Mouse (Mus musculus): ENCODE measurements at regions not wholly inside any gene's neighbourhood (a gene's known extent, or its start where the extent isn't known, plus 50 kb on each side); places are given as distances from the start of the nearest gene placed in this dataset.

GRCm38 (mm10) chr5:106276186-106276585 is 181.8 kb downstream of the Barhl2 start:
- 12% methylated on average over 2 of the region's 2 CpGs for WGBS
- H3K4me1 ChIP-seq (ENCODE audit: control insufficient read depth, insufficient read depth, low read length): peaks cover 4% of the 10 kb centered on the region; the same call in 1 of the 2 replicates
- DNase-seq (ENCODE audit: low spot score, missing footprints): peak; percentile 85
- no peak overlapping the region for H3K27ac ChIP-seq (ENCODE audit: low read depth, low read length)
- no peak overlapping the region for H3K9ac ChIP-seq (ENCODE audit: low read length)
- H3K9me3 ChIP-seq (ENCODE audit: control insufficient read depth, low read length): no peaks in the 10 kb centered on the region; the same call in 1 of the 2 replicates
- no peak overlapping the region for H3K4me2 ChIP-seq
- no peak overlapping the region for H3K4me3 ChIP-seq (ENCODE audit: low read depth, low read length)
- ATAC-seq (ENCODE audit: low FRiP score): no peak
- H3K27me3 ChIP-seq (ENCODE audit: control insufficient read depth, insufficient read depth, low read length): no peaks in the 10 kb centered on the region
- H3K36me3 ChIP-seq (ENCODE audit: control insufficient read depth, insufficient read depth, low read length): no peaks in the 10 kb centered on the region

- 30% methylated on average over 10 of the region's 10 CpGs for WGBS
Measured at GRCm38 (mm10) chr5:106274617-106275016, 183.3 kb downstream of the Barhl2 start.

GRCm38 (mm10) chr5:106264536-106264935 is 193.4 kb downstream of the Barhl2 start:
- no peak overlapping the region for H3K4me3 ChIP-seq (ENCODE audit: low read depth, low read length)
- no peaks in the 10 kb centered on the region for H3K27me3 ChIP-seq (ENCODE audit: control insufficient read depth, insufficient read depth, low read length)
- no peak overlapping the region for H3K4me2 ChIP-seq
- no peak overlapping the region for H3K27ac ChIP-seq (ENCODE audit: low read depth, low read length)
- no peak overlapping the region for H3K9ac ChIP-seq (ENCODE audit: low read length)
- H3K9me3 ChIP-seq (ENCODE audit: control insufficient read depth, low read length): no peaks in the 10 kb centered on the region
- WGBS: 80% methylated on average over 2 of the region's 2 CpGs
- ATAC-seq (ENCODE audit: low FRiP score) (no peak), DNase-seq (ENCODE audit: low spot score, missing footprints) (peak; percentile 71)
- H3K36me3 ChIP-seq (ENCODE audit: control insufficient read depth, insufficient read depth, low read length): no peaks in the 10 kb centered on the region
- no peaks in the 10 kb centered on the region for H3K4me1 ChIP-seq (ENCODE audit: control insufficient read depth, insufficient read depth, low read length)

More at GRCm38 (mm10) chr5:106274617-106275016, 183.3 kb downstream of the Barhl2 start:
- no peak overlapping the region for H3K9ac ChIP-seq (ENCODE audit: low read length)
- H3K4me1 ChIP-seq (ENCODE audit: control insufficient read depth, insufficient read depth, low read length): peaks cover 4% of the 10 kb centered on the region; the same call in 1 of the 2 replicates
- no peak overlapping the region for H3K27ac ChIP-seq (ENCODE audit: low read depth, low read length)
- H3K9me3 ChIP-seq (ENCODE audit: control insufficient read depth, low read length): no peaks in the 10 kb centered on the region
- no peaks in the 10 kb centered on the region for H3K27me3 ChIP-seq (ENCODE audit: control insufficient read depth, insufficient read depth, low read length)
- no peaks in the 10 kb centered on the region for H3K36me3 ChIP-seq (ENCODE audit: control insufficient read depth, insufficient read depth, low read length)
- peak overlapping the region; percentile 7; the same call in 1 of the 2 replicates for H3K4me2 ChIP-seq
- H3K4me3 ChIP-seq (ENCODE audit: low read depth, low read length): no peak overlapping the region
- DNase-seq (ENCODE audit: low spot score, missing footprints) (peak; percentile 88), ATAC-seq (ENCODE audit: low FRiP score) (0 out of 2 replicates have a peak, but pooled peaks have one; percentile 27)

GRCm38 (mm10) chr5:106257179-106257578 is 200.8 kb downstream of the Barhl2 start:
- DNase-seq (ENCODE audit: low spot score, missing footprints) (peak; percentile 64), ATAC-seq (ENCODE audit: low FRiP score) (no peak)
- WGBS: 85% methylated on average over 1 of the region's 1 CpGs
- no peak overlapping the region for H3K27ac ChIP-seq (ENCODE audit: low read depth, low read length)
- no peak overlapping the region for H3K4me3 ChIP-seq (ENCODE audit: low read depth, low read length)
- H3K9ac ChIP-seq (ENCODE audit: low read length): no peak overlapping the region
- no peaks in the 10 kb centered on the region for H3K9me3 ChIP-seq (ENCODE audit: control insufficient read depth, low read length)
- no peaks in the 10 kb centered on the region for H3K27me3 ChIP-seq (ENCODE audit: control insufficient read depth, insufficient read depth, low read length)
- no peak overlapping the region for H3K4me2 ChIP-seq
- H3K36me3 ChIP-seq (ENCODE audit: control insufficient read depth, insufficient read depth, low read length): no peaks in the 10 kb centered on the region
- no peaks in the 10 kb centered on the region for H3K4me1 ChIP-seq (ENCODE audit: control insufficient read depth, insufficient read depth, low read length)

- ATAC-seq (ENCODE audit: low FRiP score): no peak
- no peak for DNase-seq (ENCODE audit: low spot score, missing footprints)
- H3K27ac ChIP-seq (ENCODE audit: low read depth, low read length): no peak overlapping the region
- no peaks in the 10 kb centered on the region for H3K27me3 ChIP-seq (ENCODE audit: control insufficient read depth, insufficient read depth, low read length)
- H3K4me1 ChIP-seq (ENCODE audit: control insufficient read depth, insufficient read depth, low read length): no peaks in the 10 kb centered on the region
- no peaks in the 10 kb centered on the region for H3K9me3 ChIP-seq (ENCODE audit: control insufficient read depth, low read length)
- 73% methylated on average over 3 of the region's 3 CpGs for WGBS
- no peak overlapping the region for H3K9ac ChIP-seq (ENCODE audit: low read length)
- H3K4me3 ChIP-seq (ENCODE audit: low read depth, low read length): no peak overlapping the region
- H3K36me3 ChIP-seq (ENCODE audit: control insufficient read depth, insufficient read depth, low read length): no peaks in the 10 kb centered on the region
- H3K4me2 ChIP-seq: no peak overlapping the region
Measured at GRCm38 (mm10) chr5:106229154-106229553, 228.8 kb downstream of the Barhl2 start.

- no peak for ATAC-seq (ENCODE audit: low FRiP score)
- no peaks in the 10 kb centered on the region for H3K36me3 ChIP-seq (ENCODE audit: control insufficient read depth, insufficient read depth, low read length)
Measured at GRCm38 (mm10) chr5:106224141-106224540, 233.8 kb downstream of the Barhl2 start.

GRCm38 (mm10) chr5:106209543-106209942 is 248.4 kb downstream of the Barhl2 start:
- no peak for DNase-seq (ENCODE audit: low spot score, missing footprints)
- no peak overlapping the region for H3K9ac ChIP-seq (ENCODE audit: low read length)
- peaks cover 8% of the 10 kb centered on the region; the same call in 1 of the 2 replicates for H3K4me1 ChIP-seq (ENCODE audit: control insufficient read depth, insufficient read depth, low read length)
- H3K9me3 ChIP-seq (ENCODE audit: control insufficient read depth, low read length): no peaks in the 10 kb centered on the region
- H3K27ac ChIP-seq (ENCODE audit: low read depth, low read length): no peak overlapping the region
- no peak overlapping the region for H3K4me3 ChIP-seq (ENCODE audit: low read depth, low read length)
- no peaks in the 10 kb centered on the region for H3K36me3 ChIP-seq (ENCODE audit: control insufficient read depth, insufficient read depth, low read length)
- ATAC-seq (ENCODE audit: low FRiP score): no peak
- no peak overlapping the region for H3K4me2 ChIP-seq
- H3K27me3 ChIP-seq (ENCODE audit: control insufficient read depth, insufficient read depth, low read length): no peaks in the 10 kb centered on the region
- WGBS: 85% methylated on average over 5 of the region's 5 CpGs

More at GRCm38 (mm10) chr5:106224141-106224540, 233.8 kb downstream of the Barhl2 start:
- Histone ChIP-seq H3K27me3 (ENCODE audit: control insufficient read depth, insufficient read depth, low read length) (no peaks in the 10 kb centered on the region), H3K4me1 (ENCODE audit: control insufficient read depth, insufficient read depth, low read length) (no peaks in the 10 kb centered on the region), H3K4me2 (no peak overlapping the region), H3K9me3 (ENCODE audit: control insufficient read depth, low read length) (no peaks in the 10 kb centered on the region), H3K27ac (ENCODE audit: low read depth, low read length) (no peak overlapping the region), H3K4me3 (ENCODE audit: low read depth, low read length) (no peak overlapping the region), H3K9ac (ENCODE audit: low read length) (no peak overlapping the region)
- DNase-seq (ENCODE audit: low spot score, missing footprints): no peak
- WGBS: 78% methylated on average over 7 of the region's 7 CpGs

- DNase-seq (ENCODE audit: low spot score, missing footprints): no peak
- Histone ChIP-seq H3K4me2 (no peak overlapping the region), H3K4me3 (ENCODE audit: low read depth, low read length) (no peak overlapping the region), H3K9me3 (ENCODE audit: control insufficient read depth, low read length) (no peaks in the 10 kb centered on the region), H3K9ac (ENCODE audit: low read length) (no peak overlapping the region), H3K27ac (ENCODE audit: low read depth, low read length) (no peak overlapping the region), H3K36me3 (ENCODE audit: control insufficient read depth, insufficient read depth, low read length) (no peaks in the 10 kb centered on the region), H3K4me1 (ENCODE audit: control insufficient read depth, insufficient read depth, low read length) (peaks cover 8% of the 10 kb centered on the region; the same call in 1 of the 2 replicates), H3K27me3 (ENCODE audit: control insufficient read depth, insufficient read depth, low read length) (no peaks in the 10 kb centered on the region)
- 85% methylated on average over 6 of the region's 6 CpGs for WGBS
- no peak for ATAC-seq (ENCODE audit: low FRiP score)
Measured at GRCm38 (mm10) chr5:106207706-106208105, 250.3 kb downstream of the Barhl2 start.

GRCm38 (mm10) chr5:106205724-106206123 is 252.2 kb downstream of the Barhl2 start:
- Histone ChIP-seq H3K4me3 (ENCODE audit: low read depth, low read length) (no peak overlapping the region), H3K9ac (ENCODE audit: low read length) (0 out of 2 replicates have a peak overlapping the region, but pooled peaks have one; percentile 25), H3K4me2 (peak overlapping the region; percentile 14), H3K27ac (ENCODE audit: low read depth, low read length) (no peak overlapping the region), H3K36me3 (ENCODE audit: control insufficient read depth, insufficient read depth, low read length) (no peaks in the 10 kb centered on the region), H3K27me3 (ENCODE audit: control insufficient read depth, insufficient read depth, low read length) (no peaks in the 10 kb centered on the region), H3K9me3 (ENCODE audit: control insufficient read depth, low read length) (no peaks in the 10 kb centered on the region), H3K4me1 (ENCODE audit: control insufficient read depth, insufficient read depth, low read length) (peaks cover 8% of the 10 kb centered on the region; the same call in 1 of the 2 replicates)
- 21% methylated on average over 6 of the region's 6 CpGs for WGBS
- DNase-seq (ENCODE audit: low spot score, missing footprints): peak; percentile 87
- ATAC-seq (ENCODE audit: low FRiP score): no peak

All from midbrain, embryonic 11.5 days (tissue).